Mouse (Mus musculus) CH12.LX (cell line): Measurements from ENCODE around the gene Unk. TPM values are rescaled to one million over a fixed set of nuclear protein-coding genes. Genes with fewer than 3 reads are reported as not detected.

Source experiments
- DNase-seq: peaks from one replicate; pipeline ENCODE4 v3.0.0-alpha.2; 2013; ENCODE audit errors: extremely low read depth
- H3K27ac ChIP-seq: 2 replicates; pipeline ENCODE4 v1.5.1; 2012; ENCODE audit warnings: low read depth, mild to moderate bottlenecking, control low read depth, moderate library complexity; ENCODE audit not compliant: insufficient read depth
- H3K27me3 ChIP-seq: replicated peaks from 2 replicates; pipeline ENCODE3; 2012; ENCODE audit warnings: inconsistent platforms
- H3K36me3 ChIP-seq, 2 experiments: replicated peaks in 1 of 2; 2 replicates each; pipeline versions ENCODE3 to v1.6.1; 2012; ENCODE audit warnings: inconsistent platforms in 1 of 2, low read length in 1 of 2, mild to moderate bottlenecking in 1 of 2, mixed read lengths in 1 of 2, moderate library complexity in 1 of 2; ENCODE audit not compliant: control insufficient read depth in 1 of 2, insufficient read depth in 1 of 2
- H3K4me1 ChIP-seq, 2 experiments: 2 replicates each; pipeline ENCODE4 v1.6.1; 2012; ENCODE audit warnings: inconsistent platforms in 1 of 2, moderate library complexity in 1 of 2; ENCODE audit not compliant: insufficient read depth in 2 of 2, control insufficient read depth in 1 of 2
- H3K4me2 ChIP-seq: 2 replicates; pipeline ENCODE4 v1.6.1; 2012; ENCODE audit warnings: low read depth, mild to moderate bottlenecking, control low read depth; ENCODE audit not compliant: poor library complexity, insufficient read depth, severe bottlenecking
- H3K4me3 ChIP-seq, 3 experiments: fragments of 150-350 bp in 1 of 3; sonication (generic) in 1 of 3; replicated peaks in 1 of 3; 2 replicates each; pipeline versions ENCODE3 to v1.5.1; 2011 to 2012; ENCODE audit warnings: low read depth in 2 of 3, low read length in 2 of 3, mild to moderate bottlenecking in 2 of 3, moderate library complexity in 2 of 3, control low read depth in 1 of 3, improper control_type of control experiment in 1 of 3, inconsistent platforms in 1 of 3, mixed read lengths in 1 of 3; ENCODE audit not compliant: poor library complexity in 1 of 3
- H3K79me2 ChIP-seq: replicated peaks from 2 replicates; pipeline ENCODE4 v1.6.1; 2012; ENCODE audit warnings: mild to moderate bottlenecking, moderate library complexity; ENCODE audit not compliant: control insufficient read depth, poor library complexity, insufficient read depth, severe bottlenecking; ENCODE audit errors: extremely low read depth
- H3K9ac ChIP-seq: 2 replicates; pipeline ENCODE4 v1.6.1; 2012; ENCODE audit warnings: low read depth, mild to moderate bottlenecking, control low read depth, moderate library complexity; ENCODE audit not compliant: insufficient read depth
- H3K9me3 ChIP-seq: replicated peaks from 2 replicates; pipeline ENCODE3; 2012; ENCODE audit warnings: low read length, inconsistent platforms, mixed read lengths
- CHD1 ChIP-seq: IDR thresholded peaks from 2 replicates; pipeline ENCODE4 v1.6.1; 2012; ENCODE audit warnings: low read depth, low read length, improper control_type of control experiment, inconsistent platforms
- CTCF ChIP-seq, 2 experiments: IDR thresholded peaks in 1 of 2; conservative IDR thresholded peaks in 1 of 2; 2 replicates each; pipeline ENCODE4 v1.5.1; 2011 to 2012; ENCODE audit warnings: low read depth in 2 of 2, low read length in 2 of 2, improper control_type of control experiment in 1 of 2, inconsistent platforms in 1 of 2, mild to moderate bottlenecking in 1 of 2, moderate library complexity in 1 of 2
- E2F4 ChIP-seq: IDR thresholded peaks from 2 replicates; pipeline ENCODE4 v1.6.1; 2011; ENCODE audit warnings: low read depth, low read length, improper control_type of control experiment; ENCODE audit not compliant: insufficient replicate concordance
- ELF1 ChIP-seq: IDR thresholded peaks from 2 replicates; pipeline ENCODE4 v1.6.1; 2014; ENCODE audit warnings: low read depth, mild to moderate bottlenecking, inconsistent platforms, low read length, improper control_type of control experiment
- GABPA ChIP-seq: IDR thresholded peaks from 2 replicates; pipeline ENCODE4 v1.6.1; 2012; ENCODE audit warnings: low read depth, low read length, improper control_type of control experiment, inconsistent platforms; ENCODE audit not compliant: insufficient replicate concordance
- JUND ChIP-seq: conservative IDR thresholded peaks from 2 replicates; pipeline ENCODE4 v1.6.1; 2011; ENCODE audit warnings: low read depth, low read length, improper control_type of control experiment
- KAT2A ChIP-seq: IDR thresholded peaks from 2 replicates; pipeline ENCODE4 v1.6.1; 2012; ENCODE audit warnings: low read length, improper control_type of control experiment, inconsistent platforms; ENCODE audit not compliant: insufficient replicate concordance
- MAX ChIP-seq: IDR thresholded peaks from 2 replicates; pipeline ENCODE4 v1.6.1; 2011; ENCODE audit warnings: low read length, improper control_type of control experiment
- MEF2A ChIP-seq: IDR thresholded peaks from 2 replicates; pipeline ENCODE4 v1.6.1; 2014; ENCODE audit warnings: low read depth, mild to moderate bottlenecking, inconsistent platforms, low read length, improper control_type of control experiment, borderline replicate concordance
- MXI1 ChIP-seq: IDR thresholded peaks from 2 replicates; pipeline ENCODE4 v1.6.1; 2011; ENCODE audit warnings: mild to moderate bottlenecking, low read depth, low read length, improper control_type of control experiment
- MYC ChIP-seq: IDR thresholded peaks from 2 replicates; pipeline ENCODE4 v1.6.1; 2011; ENCODE audit warnings: low read depth, mild to moderate bottlenecking, improper control_type of control experiment, low read length
- NELFE ChIP-seq: IDR thresholded peaks from 2 replicates; pipeline ENCODE4 v1.6.1; 2011; ENCODE audit warnings: low read depth, low read length, improper control_type of control experiment
- NRF1 ChIP-seq: IDR thresholded peaks from 2 replicates; pipeline ENCODE4 v1.6.1; 2014; ENCODE audit warnings: low read depth, mild to moderate bottlenecking, inconsistent platforms, low read length, improper control_type of control experiment, moderate library complexity
- PAX5 ChIP-seq: IDR thresholded peaks from 2 replicates; pipeline ENCODE4 v1.6.1; 2012; ENCODE audit warnings: low read length, inconsistent platforms, mixed read lengths
- POLR2AphosphoS2 ChIP-seq: IDR thresholded peaks from 2 replicates; pipeline ENCODE4 v1.6.1; 2011; ENCODE audit warnings: low read depth, low read length, improper control_type of control experiment
- RAD21 ChIP-seq: IDR thresholded peaks from 2 replicates; pipeline ENCODE4 v1.6.1; 2011; ENCODE audit warnings: low read depth, mild to moderate bottlenecking, low read length, improper control_type of control experiment, moderate library complexity
- RCOR1 ChIP-seq: conservative IDR thresholded peaks from 2 replicates; pipeline ENCODE4 v1.6.1; 2012; ENCODE audit warnings: low read depth, mild to moderate bottlenecking, inconsistent platforms, low read length, improper control_type of control experiment
- SIN3A ChIP-seq: IDR thresholded peaks from 2 replicates; pipeline ENCODE4 v1.6.1; 2012; ENCODE audit warnings: low read length, improper control_type of control experiment, inconsistent platforms
- SMC3 ChIP-seq: IDR thresholded peaks from 2 replicates; pipeline ENCODE4 v1.6.1; 2011; ENCODE audit warnings: low read depth, low read length, improper control_type of control experiment
- TBP ChIP-seq: conservative IDR thresholded peaks from 2 replicates; pipeline ENCODE4 v1.6.1; 2011; ENCODE audit warnings: low read depth, low read length, improper control_type of control experiment
- USF1 ChIP-seq: IDR thresholded peaks from 2 replicates; pipeline ENCODE4 v1.6.1; 2014; ENCODE audit warnings: low read depth, mild to moderate bottlenecking, inconsistent platforms, low read length, improper control_type of control experiment
- USF2 ChIP-seq: conservative IDR thresholded peaks from 2 replicates; pipeline ENCODE4 v1.6.1; 2011; ENCODE audit warnings: low read depth, low read length, improper control_type of control experiment
- ZKSCAN1 ChIP-seq: IDR thresholded peaks from 2 replicates; pipeline ENCODE4 v1.6.1; 2012; ENCODE audit warnings: low read depth, inconsistent platforms, low read length, improper control_type of control experiment, borderline replicate concordance
- ZMIZ1 ChIP-seq: IDR thresholded peaks from 2 replicates; pipeline ENCODE4 v1.6.1; 2012; ENCODE audit warnings: low read depth, mild to moderate bottlenecking, inconsistent platforms, low read length, improper control_type of control experiment
- dilution Hi-C: fragments of 300-500 bp; cut with MboI; formaldehyde crosslinking; loops from 2 replicates; pipeline ENCODE4 v1.14.3; 2020; ENCODE audit warnings: low sequenced_read_pairs; ENCODE audit not compliant: extremely low pct_unique_long_range_greater_than_20kb, extremely low pct_ligation_motif_present
- in situ Hi-C: fragments of 300-500 bp; cut with MboI; formaldehyde crosslinking; loops from 3 replicates; pipeline ENCODE4 v1.14.3; 2019; ENCODE audit warnings: low sequenced_read_pairs, low pct_ligation_motif_present, low pct_unique_long_range_greater_than_20kb, mixed read lengths
- polyA plus RNA-seq: library from polyadenylated mRNA; unstranded; fragments of >175 nt; gene quantifications from 2 replicates; pipeline ENCODE4 v1.2.1, GENCODE M21; 2012; ENCODE audit warnings: low read depth; ENCODE audit not compliant: insufficient read length
- total RNA-seq, 2 experiments: library from RNA; depleted of rRNA; stranded (reverse); fragments of 300-350 nt in 1 of 2; fragments of >200 nt in 1 of 2; gene quantifications; 2 replicates each; pipeline ENCODE4 v1.2.3; 2012 to 2014

Unk gene
- total and polyA plus RNA-seq, 3 experiments = 20.9 to 35.0 (median 24.7) TPM

DNA sequence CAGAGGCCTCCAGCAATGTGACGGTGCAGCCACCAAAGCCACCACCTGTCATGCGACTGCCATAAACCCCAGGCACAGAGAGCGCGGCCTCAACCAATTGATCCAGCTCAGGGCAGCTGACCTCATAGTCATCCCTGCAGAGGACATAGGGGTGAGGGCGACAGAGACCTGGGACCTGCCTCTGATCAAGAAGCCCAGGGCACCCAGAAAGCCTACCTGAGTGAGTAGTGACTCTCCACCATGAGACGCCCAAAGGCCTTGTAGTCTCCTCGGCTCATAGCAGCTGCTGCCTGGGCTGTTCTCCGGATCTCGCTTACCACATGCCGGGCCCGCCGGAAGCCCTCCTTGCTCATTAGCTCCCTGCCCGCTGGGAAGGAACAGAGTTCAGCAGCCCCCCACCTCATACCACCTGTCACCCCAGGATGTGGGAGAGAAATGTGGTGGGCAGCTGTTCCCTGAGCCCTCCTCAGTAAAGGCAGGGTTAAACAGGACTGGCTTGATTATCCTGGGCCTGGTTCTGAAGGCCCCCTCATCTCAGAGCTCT, 21.2 kb upstream of the Unk start:
- no peaks in the 10 kb centered on the region for H3K9me3 ChIP-seq
- DNase-seq = no peak
- H3K9ac ChIP-seq = no peak overlapping the region
- H3K79me2 ChIP-seq = peaks cover 6% of the 10 kb centered on the region; the same call in 1 of the 2 replicates
- in situ Hi-C loops = loop anchor here (5.0 to 25.0 kb wide), 2 partner anchors 77 to 397 kb away; partner anchors contain the start of genes Gga3, Mif4gd, Mrps7 and Recql5
- H3K4me3 ChIP-seq = no peak overlapping the region
- H3K27me3 ChIP-seq = no peaks in the 10 kb centered on the region
- no peak overlapping the region for H3K4me2 ChIP-seq
- TF ChIP-seq KAT2A (no peak), USF1 (no peak), POLR2AphosphoS2 (no peak), RAD21 (no peak), CHD1 (no peak), MEF2A (no peak), JUND (no peak)
- H3K4me1 ChIP-seq = peaks cover 11 to 42% of the 10 kb centered on the region in 2 experiments
- H3K27ac ChIP-seq = no peak overlapping the region
- H3K36me3 ChIP-seq = peaks cover 41 to 61% of the 10 kb centered on the region in 2 experiments
- dilution Hi-C loops = no loop called here

DNA sequence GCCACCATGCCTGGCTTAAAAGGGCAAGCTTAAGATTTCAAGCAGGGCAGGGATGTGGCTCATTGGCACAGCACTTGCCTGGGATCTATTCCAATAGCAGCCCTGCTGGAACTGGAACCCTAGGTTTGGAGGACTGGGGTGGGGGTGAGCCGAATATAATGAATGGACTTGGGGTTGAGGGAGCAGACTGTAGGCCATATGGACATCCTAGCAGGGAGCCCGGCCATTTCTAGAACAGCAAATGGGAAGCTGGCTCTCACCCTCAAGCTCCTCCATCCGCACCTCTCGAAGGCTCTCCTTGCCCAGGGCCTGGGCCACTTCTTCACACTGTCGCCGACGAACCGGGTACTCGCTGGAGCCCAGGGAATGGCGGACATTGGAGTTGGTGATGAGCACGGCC, 20.5 kb upstream of the Unk start:
- Histone ChIP-seq H3K4me1 (peaks cover 11 to 48% of the 10 kb centered on the region in 2 experiments), H3K36me3 (peaks cover 41 to 61% of the 10 kb centered on the region in 2 experiments), H3K4me3 (no peak overlapping the region), H3K4me2 (no peak overlapping the region), H3K9me3 (no peaks in the 10 kb centered on the region), H3K79me2 (peaks cover 6% of the 10 kb centered on the region; the same call in 1 of the 2 replicates), H3K9ac (no peak overlapping the region), H3K27me3 (no peaks in the 10 kb centered on the region), H3K27ac (no peak overlapping the region)
- dilution Hi-C loops = no loop called here
- TF ChIP-seq NELFE = no peak
- TF ChIP-seq PAX5 = no peak
- no peak for TF ChIP-seq ELF1
- no peak for TF ChIP-seq TBP
- no peak for TF ChIP-seq USF1
- no peak for TF ChIP-seq GABPA
- no peak for TF ChIP-seq MYC
- TF ChIP-seq JUND = no peak
- TF ChIP-seq SMC3 = no peak
- no peak for TF ChIP-seq E2F4
- TF ChIP-seq USF2 = no peak
- TF ChIP-seq MAX = no peak
- no peak for TF ChIP-seq MXI1
- no peak for TF ChIP-seq ZKSCAN1
- no peak for TF ChIP-seq MEF2A
- no peak for TF ChIP-seq ZMIZ1
- TF ChIP-seq NRF1 = no peak
- no peak for TF ChIP-seq RCOR1
- no peak for TF ChIP-seq SIN3A
- no peak for TF ChIP-seq CTCF (conservative IDR thresholded peaks at IDR 0.05 in 1 of 2, IDR thresholded peaks at IDR 0.05 in 1 of 2; ENCODE audit: low read depth in 2 of 2, low read length in 2 of 2)
- DNase-seq = no peak
- in situ Hi-C loops = loop anchor here (5.0 to 25.0 kb wide), 2 partner anchors 77 to 397 kb away; partner anchors contain the start of genes Gga3, Mif4gd, Mrps7 and Recql5
